Mouse (Mus musculus) ZHBTc4 (cell line): ENCODE measurements around the gene Gm10715.
"Not testable (repeated sequence)": the region's sequence is repeated elsewhere in the genome, so short reads cannot be mapped to it uniquely, and the experiment has no call there.

Experiments
- DNase-seq: peaks from one replicate; pipeline ENCODE4 v3.0.0-alpha.2; 2011; ENCODE audit warnings: low read depth, low spot score

Gm10715 gene

DNA sequence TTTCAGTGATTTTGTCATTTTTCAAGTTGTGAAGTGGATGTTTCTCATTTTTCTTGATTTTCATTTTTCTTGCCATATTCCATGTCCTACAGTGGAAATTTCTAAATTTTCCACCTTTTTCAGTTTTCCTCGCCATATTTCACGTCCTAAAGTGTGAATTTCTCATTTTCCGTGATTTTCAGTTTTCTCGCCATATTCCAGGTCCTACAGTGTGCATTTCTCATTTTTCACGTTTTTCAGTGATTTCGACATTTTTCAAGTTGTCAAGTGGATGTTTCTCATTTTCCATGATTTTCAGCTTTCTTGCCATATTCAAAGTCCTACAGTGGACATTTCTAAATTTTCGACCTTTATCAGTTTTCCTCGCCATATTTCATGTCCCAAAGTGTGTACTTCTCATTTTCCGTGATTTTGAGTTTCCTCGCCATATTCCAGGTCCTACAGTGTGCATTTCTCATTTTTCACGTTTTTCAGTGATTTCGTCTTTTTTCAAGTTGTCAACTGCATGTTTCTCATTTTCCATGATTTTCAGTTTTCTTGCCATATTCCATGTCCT is 11.7 kb upstream of the Gm10715 start, which contains the start of gene Gm10717:
Gene Gm10717 (plus strand): TSS at position 506 of the 556 bp plus-strand sequence.
- DNase-seq = not testable (repeated sequence)

DNA sequence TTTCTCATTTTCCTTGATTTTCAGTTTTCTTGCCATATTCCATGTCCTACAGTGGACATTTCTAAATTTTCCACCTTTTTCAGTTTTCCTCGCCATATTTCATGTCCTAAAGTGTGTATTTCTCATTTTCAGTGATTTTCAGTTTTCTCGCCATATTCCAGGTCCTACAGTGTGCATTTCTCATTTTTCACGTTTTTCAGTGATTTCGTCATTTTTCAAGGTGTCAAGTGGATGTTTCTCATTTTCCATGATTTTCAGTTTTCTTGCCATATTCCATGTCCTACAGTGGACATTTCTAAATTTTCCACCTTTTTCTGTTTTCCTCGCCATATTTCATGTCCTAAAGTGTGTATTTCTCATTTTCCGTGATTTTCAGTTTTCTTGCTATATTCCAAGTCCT is 11.0 kb upstream of the Gm10715 start:
- not testable (repeated sequence) for DNase-seq

DNA sequence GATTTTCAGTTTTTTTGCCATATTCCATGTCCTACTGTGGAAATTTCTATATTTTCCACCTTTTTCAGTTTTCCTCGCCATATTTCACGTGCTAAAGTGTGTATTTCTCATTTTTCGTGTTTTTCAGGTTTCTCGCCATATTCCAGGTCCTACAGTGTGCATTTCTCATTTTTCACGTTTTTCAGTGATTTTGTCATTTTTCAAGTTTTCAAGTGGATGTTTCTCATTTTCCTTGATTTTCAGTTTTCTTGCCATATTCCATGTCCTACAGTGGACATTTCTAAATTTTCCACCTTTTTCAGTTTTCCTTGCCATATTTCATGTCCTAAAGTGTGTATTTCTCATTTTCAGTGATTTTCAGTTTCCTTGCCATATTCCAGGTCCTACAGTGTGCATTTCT is 10.5 kb upstream of the Gm10715 start:
- DNase-seq = not testable (repeated sequence)

DNA sequence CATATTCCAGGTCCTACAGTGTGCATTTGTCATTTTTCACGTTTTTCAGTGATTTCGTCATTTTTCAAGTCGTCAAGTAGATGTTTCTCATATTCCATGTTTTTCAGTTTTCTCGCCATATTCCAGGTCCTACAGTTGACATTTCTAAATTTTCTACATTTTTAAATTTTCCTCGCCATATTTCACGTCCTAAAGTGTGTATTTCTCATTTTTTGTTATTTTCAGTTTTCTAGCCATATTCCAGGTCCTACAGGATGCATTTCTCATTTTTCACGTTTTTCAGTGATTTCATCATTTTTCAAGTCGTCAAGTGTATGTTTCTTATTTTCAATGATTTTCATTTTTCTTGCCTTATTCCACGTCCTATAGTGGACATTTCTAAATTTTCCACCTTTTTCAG is 9.9 kb upstream of the Gm10715 start:
- DNase-seq = not testable (repeated sequence)

DNA sequence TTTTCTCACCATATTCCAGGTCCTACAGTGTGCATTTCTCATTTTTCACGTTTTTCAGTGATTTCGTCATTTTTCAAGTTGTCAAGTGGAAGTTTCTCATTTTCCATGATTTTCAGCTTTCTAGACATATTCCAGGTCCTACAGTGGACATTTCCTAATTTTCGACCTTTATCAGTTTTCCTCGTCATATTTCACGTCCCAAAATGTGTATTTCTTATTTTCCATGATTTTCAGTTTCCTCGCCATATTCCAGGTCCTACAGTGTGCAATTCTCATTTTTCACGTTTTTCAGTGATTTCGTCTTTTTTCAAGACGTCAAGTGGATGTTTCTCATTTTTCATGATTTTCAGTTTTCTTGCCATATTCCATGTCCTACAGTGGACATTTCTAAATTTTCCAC is 9.5 kb upstream of the Gm10715 start:
- DNase-seq = peak; percentile 57

DNA sequence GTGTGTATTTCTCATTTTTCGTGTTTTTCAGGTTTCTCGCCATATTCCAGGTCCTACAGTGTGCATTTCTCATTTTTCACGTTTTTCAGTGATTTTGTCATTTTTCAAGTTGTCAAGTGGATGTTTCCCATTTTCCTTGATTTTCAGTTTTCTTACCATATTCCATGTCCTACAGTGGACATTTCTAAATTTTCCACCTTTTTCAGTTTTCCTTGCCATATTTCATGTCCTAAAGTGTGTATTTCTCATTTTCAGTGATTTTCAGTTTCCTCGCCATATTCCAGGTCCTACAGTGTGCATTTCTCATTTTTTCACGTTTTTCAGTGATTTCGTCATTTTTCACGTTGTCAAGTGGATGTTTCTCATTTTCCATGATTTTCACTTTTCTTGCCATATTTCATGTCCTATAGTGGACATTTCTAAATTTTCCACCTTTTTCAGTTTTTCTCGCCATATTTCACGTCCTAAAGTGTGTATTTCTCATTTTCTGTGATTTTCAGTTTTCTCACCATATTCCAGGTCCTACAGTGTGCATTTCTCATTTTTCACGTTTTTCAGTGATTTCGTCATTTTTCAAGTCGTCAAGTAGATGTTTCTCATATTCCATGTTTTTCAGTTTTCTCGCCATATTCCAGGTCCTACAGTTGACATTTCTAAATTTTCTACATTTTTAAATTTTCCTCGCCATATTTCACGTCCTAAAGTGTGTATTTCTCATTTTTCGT is 7.2 kb upstream of the Gm10715 start:
- not testable (repeated sequence) for DNase-seq

DNA sequence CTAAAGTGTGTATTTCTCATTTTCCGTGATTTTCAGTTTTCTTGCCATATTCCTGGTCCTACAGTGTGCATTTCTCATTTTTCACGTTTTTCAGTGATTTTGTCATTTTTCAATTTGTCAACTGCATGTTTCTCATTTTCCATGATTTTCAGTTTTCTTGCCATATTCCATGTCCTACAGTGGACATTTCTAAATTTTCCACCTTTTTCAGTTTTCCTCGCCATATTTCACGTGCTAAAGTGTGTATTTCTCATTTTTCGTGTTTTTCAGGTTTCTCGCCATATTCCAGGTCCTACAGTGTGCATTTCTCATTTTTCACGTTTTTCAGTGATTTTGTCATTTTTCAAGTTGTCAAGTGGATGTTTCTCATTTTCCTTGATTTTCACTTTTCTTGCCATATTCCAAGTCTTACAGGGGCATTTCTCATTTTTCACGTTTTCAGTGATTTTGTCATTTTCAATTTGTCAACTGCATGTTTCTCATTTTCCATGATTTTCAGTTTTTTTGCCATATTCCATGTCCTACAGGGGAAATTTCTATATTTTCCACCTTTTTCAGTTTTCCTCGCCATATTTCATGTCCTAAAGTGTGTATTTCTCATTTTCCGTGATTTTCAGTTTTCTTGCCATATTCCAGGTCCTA is 5.9 kb upstream of the Gm10715 start:
- DNase-seq = peak; percentile 89

DNA sequence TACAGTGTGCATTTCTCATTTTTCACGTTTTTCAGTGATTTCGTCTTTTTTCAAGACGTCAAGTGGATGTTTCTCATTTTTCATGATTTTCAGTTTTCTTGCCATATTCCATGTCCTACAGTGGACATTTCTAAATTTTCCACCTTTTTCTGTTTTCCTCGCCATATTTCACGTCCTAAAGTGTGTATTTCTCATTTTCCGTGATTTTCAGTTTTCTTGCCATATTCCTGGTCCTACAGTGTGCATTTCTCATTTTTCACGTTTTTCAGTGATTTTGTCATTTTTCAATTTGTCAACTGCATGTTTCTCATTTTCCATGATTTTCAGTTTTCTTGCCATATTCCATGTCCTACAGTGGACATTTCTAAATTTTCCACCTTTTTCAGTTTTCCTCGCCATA is 2.4 kb upstream of the Gm10715 start, which contains the start of gene Gm17535:
Gene Gm17535 (plus strand): TSS at position 301 of the 400 bp plus-strand sequence.
- DNase-seq = not testable (repeated sequence)

DNA sequence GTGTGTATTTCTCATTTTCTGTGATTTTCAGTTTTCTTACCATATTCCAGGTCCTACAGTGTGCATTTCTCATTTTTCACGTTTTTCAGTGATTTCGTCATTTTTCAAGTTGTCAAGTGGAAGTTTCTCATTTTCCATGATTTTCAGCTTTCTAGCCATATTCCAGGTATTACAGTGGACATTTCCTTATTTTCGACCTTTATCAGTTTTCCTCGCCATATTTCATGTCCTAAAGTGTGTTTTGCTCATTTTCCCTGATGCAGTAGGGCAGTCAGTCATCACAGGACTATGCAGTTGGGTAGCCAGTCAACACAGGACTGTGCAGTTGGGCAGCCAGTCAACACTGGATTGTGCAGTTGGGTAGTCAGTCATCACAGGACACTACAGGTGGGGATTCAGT is 1.5 kb downstream of the Gm10715 start:
- peak; percentile 13 for DNase-seq
